Mouse (Mus musculus) gastrocnemius, postnatal 14 days (tissue): ENCODE results near the gene Ccdc102a. TPM values are rescaled to one million over a fixed set of nuclear protein-coding genes. Genes with fewer than 3 reads are reported as not detected.

Experiments
- DNase-seq: peaks from one replicate; pipeline ENCODE4 v3.0.0; 2021; ENCODE audit warnings: mixed read lengths
- intact Hi-C: fragments of 180-260 bp; cut with DNase I; formaldehyde crosslinking; loops from one replicate; pipeline ENCODE4 v1.15.1; 2025; ENCODE audit warnings: low total_unique reads
- total RNA-seq, 2 experiments: library from RNA; stranded (reverse); gene quantifications; 2 replicates each; pipeline ENCODE4 v1.2.3; 2021

The Ccdc102a gene
- total RNA-seq, 2 experiments from 2014 or later, result 7.1 to 10.9 TPM

GRCm38 (mm10) chr8:94888383-94889036 lies 29.4 kb downstream of the Ccdc102a start:
- DNase-seq, result no peak
- intact Hi-C loops, result no loop called here

GRCm38 (mm10) chr8:94880742-94881141 lies 37.2 kb downstream of the Ccdc102a start:
- intact Hi-C loops, result no loop called here
- DNase-seq, result no peak

GRCm38 (mm10) chr8:94876820-94877219 lies 41.1 kb downstream of the Ccdc102a start:
- intact Hi-C loops, result no loop called here
- no peak for DNase-seq

- intact Hi-C loops, result no loop called here
- peak; percentile 83 for DNase-seq
Measured at GRCm38 (mm10) chr8:94876197-94876730, 41.6 kb downstream of the Ccdc102a start, which contains the start of gene Dok4. Gene Dok4, minus strand, starts transcription at chr8:94876330.

GRCm38 (mm10) chr8:94875871-94876150 lies 42.1 kb downstream of the Ccdc102a start:
- no peak for DNase-seq
- intact Hi-C loops, result no loop called here

- intact Hi-C loops, result no loop called here
Measured at GRCm38 (mm10) chr8:94875096-94875870, 42.6 kb downstream of the Ccdc102a start.

GRCm38 (mm10) chr8:94874358-94874757 lies 43.5 kb downstream of the Ccdc102a start:
- peak; percentile 71 for DNase-seq
- intact Hi-C loops, result no loop called here

More at GRCm38 (mm10) chr8:94875096-94875870, 42.6 kb downstream of the Ccdc102a start:
- no peak for DNase-seq

- DNase-seq, result no peak
- intact Hi-C loops, result loop anchor here (2.0 kb wide), 1 partner anchor 38 kb away; no protein-coding TSS in a partner anchor
Measured at GRCm38 (mm10) chr8:94872576-94872975, 45.3 kb downstream of the Ccdc102a start.

- intact Hi-C loops, result loop anchor here (2.0 kb wide), 1 partner anchor 39 kb away; no protein-coding TSS in a partner anchor
- DNase-seq, result no peak
Measured at GRCm38 (mm10) chr8:94872156-94872555, 45.7 kb downstream of the Ccdc102a start.

GRCm38 (mm10) chr8:94871108-94871894 lies 46.6 kb downstream of the Ccdc102a start:
- intact Hi-C loops, result no loop called here
- DNase-seq, result peak; percentile 63

GRCm38 (mm10) chr8:94870474-94871107 lies 47.3 kb downstream of the Ccdc102a start:
- DNase-seq, result peak; percentile 59
- intact Hi-C loops, result no loop called here

- intact Hi-C loops, result no loop called here
- no peak for DNase-seq
Measured at GRCm38 (mm10) chr8:94870003-94870402, 47.9 kb downstream of the Ccdc102a start.

- no peak for DNase-seq
- intact Hi-C loops, result no loop called here
Measured at GRCm38 (mm10) chr8:94869146-94869545, 48.8 kb downstream of the Ccdc102a start.

GRCm38 (mm10) chr8:94866921-94867320 lies 51.0 kb downstream of the Ccdc102a start:
- DNase-seq, result no peak
- intact Hi-C loops, result no loop called here

- no peak for DNase-seq
- intact Hi-C loops, result no loop called here
Measured at GRCm38 (mm10) chr8:94865292-94865691, 52.6 kb downstream of the Ccdc102a start.

GRCm38 (mm10) chr8:94863897-94864673 lies 53.8 kb downstream of the Ccdc102a start:
- DNase-seq, result no peak
- intact Hi-C loops, result no loop called here

- intact Hi-C loops, result no loop called here
- DNase-seq, result no peak
Measured at GRCm38 (mm10) chr8:94862487-94863220, 55.2 kb downstream of the Ccdc102a start.

GRCm38 (mm10) chr8:94861352-94861910 lies 56.5 kb downstream of the Ccdc102a start:
- intact Hi-C loops, result no loop called here
- peak; percentile 63 for DNase-seq
